9 mouse cellular contexts compared by ENCODE assay signal in genomic region chr5:54113284-54113683, GRCm38 (mm10).
DNase-seq lines count a peak whose midpoint lies in the region; ATAC-seq and TF ChIP-seq lines count a peak whose summit lies in the region.
"Had no signal": no experiment of that assay in that cellular context is flagged by ENCODE, and none has a peak within 500 bp of the region (broad histone marks: within the 10 kb centered on the region; RNA-seq: fewer than 3 reads in every experiment).

No protein-coding gene starts in this region.

- no peak for ATAC-seq in neural tube, embryonic 11.5 days (ENCODE audit: insufficient read depth, low FRiP score, low TSS enrichment)
- no peak for ATAC-seq in neural tube, embryonic 15.5 days (ENCODE audit: low FRiP score)
- no peak for ATAC-seq in Patski

- H3K36me3 ChIP-seq in neural tube, embryonic 11.5 days (ENCODE audit: control insufficient read depth, insufficient read depth, low read length), result no peaks in the 10 kb centered on the region; the same call in 1 of the 2 replicates
- peaks cover 14% of the 10 kb centered on the region for H3K36me3 ChIP-seq in neural tube, embryonic 15.5 days

- H3K27me3 ChIP-seq in neural tube, embryonic 11.5 days (ENCODE audit: control insufficient read depth, insufficient read depth, low read length), result no peaks in the 10 kb centered on the region
- no peaks in the 10 kb centered on the region for H3K27me3 ChIP-seq in neural tube, embryonic 15.5 days (replicated peaks)
- no peaks in the 10 kb centered on the region for H3K27me3 ChIP-seq in Patski
- no peaks in the 10 kb centered on the region for H3K27me3 ChIP-seq in cerebellum, adult 2 months (ENCODE audit: control insufficient read depth, insufficient read depth, low read length)
- H3K27me3 ChIP-seq: neural tube, embryonic 12.5 days had no signal

- CTCF ChIA-PET in Patski (lab: Charles Lee), result interaction anchor here (0.8 to 2.9 kb wide), 8 partner anchors 10 to 291 kb away, joined by 3 to 13 read pairs (median 4); no protein-coding TSS in a partner anchor

- DNase-seq in neural tube, embryonic 11.5 days (ENCODE audit: low spot score), result peak; percentile 55
- peak; percentile 20 for DNase-seq in Patski (ENCODE audit: low read depth, low spot score)
- peak; percentile 45 to 54 for DNase-seq in cerebellum, adult 2 months
- DNase-seq in frontal cortex, postnatal 36 days (ENCODE audit: low spot score in 2 of 2), result peak; percentile 31 to 80
- DNase-seq in layer of hippocampus, adult 9-10 months (ENCODE audit: low spot score), result peak; percentile 46
- DNase-seq in mesoderm, embryonic 11.5 days (ENCODE audit: low read depth, low spot score), result peak; percentile 59
- peak; percentile 58 to 62 for DNase-seq in thymus, postnatal 36 days

- in situ Hi-C loops in Patski (cut with MboI; ENCODE audit: low pct_unique_long_range_greater_than_20kb), result loop anchor here (5.0 to 10.0 kb wide), 4 partner anchors 101 to 788 kb away; no protein-coding TSS in a partner anchor

- no peak overlapping the region for H3K27ac ChIP-seq in neural tube, embryonic 11.5 days (ENCODE audit: low read depth, low read length)
- H3K27ac ChIP-seq in neural tube, embryonic 15.5 days (replicated peaks), result no peak overlapping the region
- H3K27ac ChIP-seq in cerebellum, adult 2 months (ENCODE audit: insufficient read depth, low read length), result no peak overlapping the region
- H3K27ac ChIP-seq: neural tube, embryonic 12.5 days had no signal

- POLR2A ChIA-PET in Patski (lab: Charles Lee), result interaction anchor here (1.1 to 1.3 kb wide), 2 partner anchors 115 to 236 kb away, joined by 3 read pairs; partner anchors contain the start of gene Stim2

- H3K9ac ChIP-seq in neural tube, embryonic 11.5 days (ENCODE audit: low read length), result no peak overlapping the region
- no peak overlapping the region for H3K9ac ChIP-seq in neural tube, embryonic 15.5 days (replicated peaks)
- H3K9ac ChIP-seq: neural tube, embryonic 12.5 days had no signal

- H3K9me3 ChIP-seq in neural tube, embryonic 11.5 days (ENCODE audit: control insufficient read depth, low read length), result no peaks in the 10 kb centered on the region
- no peaks in the 10 kb centered on the region for H3K9me3 ChIP-seq in neural tube, embryonic 15.5 days (replicated peaks)
- H3K9me3 ChIP-seq: neural tube, embryonic 12.5 days had no signal

- 38% methylated on average over 3 of the region's 3 CpGs for WGBS in neural tube, embryonic 11.5 days
- 30% methylated on average over 3 of the region's 3 CpGs for WGBS in neural tube, embryonic 15.5 days
- WGBS in cerebellum, adult 2 months, result 26% methylated on average over 3 of the region's 3 CpGs

- H3K4me3 ChIP-seq in neural tube, embryonic 11.5 days (ENCODE audit: low read depth, low read length), result no peak overlapping the region
- no peak overlapping the region for H3K4me3 ChIP-seq in neural tube, embryonic 15.5 days (replicated peaks)
- H3K4me3 ChIP-seq in cerebellum, adult 2 months (replicated peaks; ENCODE audit: insufficient read depth, low read depth, low read length), result no peak overlapping the region
- H3K4me3 ChIP-seq: neural tube, embryonic 12.5 days had no signal

- no peak for TF ChIP-seq POLR2A in cerebellum, adult 2 months (IDR thresholded peaks at IDR 0.05; ENCODE audit: borderline replicate concordance, insufficient read depth, low read length)

- TF ChIP-seq CTCF in Patski (IDR thresholded peaks at IDR 0.05), result peak; percentile 85
- TF ChIP-seq CTCF in cerebellum, adult 2 months (IDR thresholded peaks at IDR 0.05; ENCODE audit: borderline replicate concordance, insufficient read depth, low read depth, low read length), result peak; percentile 69

- no peak overlapping the region for H3K4me2 ChIP-seq in neural tube, embryonic 11.5 days (ENCODE audit: low read depth)
- no peak overlapping the region for H3K4me2 ChIP-seq in neural tube, embryonic 15.5 days
- H3K4me2 ChIP-seq: neural tube, embryonic 12.5 days had no signal

- H3K4me1 ChIP-seq in neural tube, embryonic 11.5 days (ENCODE audit: control insufficient read depth, insufficient read depth, low read length), result no peaks in the 10 kb centered on the region
- H3K4me1 ChIP-seq in neural tube, embryonic 15.5 days, result no peaks in the 10 kb centered on the region
- no peaks in the 10 kb centered on the region for H3K4me1 ChIP-seq in cerebellum, adult 2 months (ENCODE audit: control insufficient read depth, insufficient read depth, low read length)
- H3K4me1 ChIP-seq: neural tube, embryonic 12.5 days had no signal
